Mouse (Mus musculus) neural tube, embryonic 12.5 days (tissue): ENCODE data around the gene Olfr611. TPM values are rescaled to one million over a fixed set of nuclear protein-coding genes. Genes with fewer than 3 reads are reported as not detected.
"Not testable (repeated sequence)": the region's sequence is repeated elsewhere in the genome, so short reads cannot be mapped to it uniquely, and the experiment has no call there.

Source experiments
- ATAC-seq: fragments of 200-750 bp; cut with Nextera tagmentation; 2 replicates; pipeline ENCODE4 v1.8.0; 2017; ENCODE audit warnings: low read depth, mild to moderate bottlenecking, moderate TSS enrichment, moderate library complexity; ENCODE audit not compliant: low FRiP score
- H3K27ac ChIP-seq: fragments of 300-500 bp; sonication (generic); 2 replicates; pipeline ENCODE4 v1.5.1; 2016
- H3K27me3 ChIP-seq: fragments of 300-500 bp; sonication (generic); replicated peaks from 2 replicates; pipeline ENCODE4 v1.6.1; 2016; ENCODE audit warnings: mild to moderate bottlenecking
- H3K36me3 ChIP-seq: fragments of 300-500 bp; sonication (generic); 2 replicates; pipeline ENCODE4 v1.6.1; 2016; ENCODE audit warnings: mild to moderate bottlenecking
- H3K4me1 ChIP-seq: fragments of 300-500 bp; sonication (generic); 2 replicates; pipeline ENCODE4 v1.6.1; 2016
- H3K4me2 ChIP-seq: fragments of 300-500 bp; sonication (generic); replicated peaks from 2 replicates; pipeline ENCODE4 v1.6.1; 2016; ENCODE audit warnings: mild to moderate bottlenecking
- H3K4me3 ChIP-seq: fragments of 300-500 bp; sonication (generic); 2 replicates; pipeline ENCODE4 v1.5.1; 2016
- H3K9ac ChIP-seq: fragments of 300-500 bp; sonication (generic); 2 replicates; pipeline ENCODE4 v1.6.1; 2016; ENCODE audit warnings: mild to moderate bottlenecking
- H3K9me3 ChIP-seq: fragments of 300-500 bp; sonication (generic); 2 replicates; pipeline ENCODE4 v1.6.1; 2016; ENCODE audit warnings: mild to moderate bottlenecking
- WGBS: fragments of 180-500 bp; shearing (Covaris S2); methylation state at CpG from one replicate; pipeline ENCODE4 v1.1.7; 2016; 5-methylcytosine and 5-hydroxymethylcytosine counted together
- polyA plus RNA-seq: library from polyadenylated mRNA; unstranded; fragments of >200 nt; fragmentation: Nextera tagmentation; extraction: Ambion mirVana; gene quantifications from 2 replicates; pipeline ENCODE4 v1.2.1, GENCODE M21; 2016

Gene Olfr611
- not detected in 2 replicates for polyA plus RNA-seq

GRCm38 (mm10) chr7:103520746-103521145 lies at the start of gene Olfr611:
Gene Olfr611, minus strand, starts transcription at chr7:103520846.
- H3K4me2 ChIP-seq, ATAC-seq, H3K36me3 ChIP-seq, H3K9ac ChIP-seq, H3K9me3 ChIP-seq, H3K27ac ChIP-seq, H3K4me3 ChIP-seq, H3K4me1 ChIP-seq, H3K27me3 ChIP-seq: not testable (repeated sequence)
- WGBS: 69% methylated on average over 1 of the region's 1 CpGs

GRCm38 (mm10) chr7:103569043-103569442 lies 48.4 kb upstream of the Olfr611 start, which contains the start of gene Olfr616:
Gene Olfr616, minus strand, starts transcription at chr7:103569143.
- WGBS: 75% methylated on average over 3 of the region's 3 CpGs
- no peak within 1 kb of the TSS for H3K4me2 ChIP-seq

GRCm38 (mm10) chr7:103555779-103556178 lies 35.1 kb upstream of the Olfr611 start, which contains the start of gene Olfr615:
Gene Olfr615, plus strand, starts transcription at chr7:103556079.
- Histone ChIP-seq H3K4me1 (no peaks in the 10 kb centered on the region), H3K9ac (no peak within 1 kb of the TSS), H3K27ac (no peak within 1 kb of the TSS), H3K4me3 (no peak within 1 kb of the TSS), H3K27me3 (no peaks in the 10 kb centered on the region), H3K4me2 (no peak within 1 kb of the TSS), H3K36me3 (no peaks in the 10 kb centered on the region), H3K9me3 (no peaks in the 10 kb centered on the region)
- WGBS: 87% methylated on average over 2 of the region's 2 CpGs
- no peak for ATAC-seq

More at GRCm38 (mm10) chr7:103569043-103569442, 48.4 kb upstream of the Olfr611 start, which contains the start of gene Olfr616:
- Histone ChIP-seq H3K27me3 (no peaks in the 10 kb centered on the region), H3K9ac (no peak within 1 kb of the TSS), H3K4me3 (no peak within 1 kb of the TSS), H3K27ac (no peak within 1 kb of the TSS), H3K36me3 (no peaks in the 10 kb centered on the region), H3K4me1 (no peaks in the 10 kb centered on the region), H3K9me3 (no peaks in the 10 kb centered on the region)
- no peak for ATAC-seq

- no peaks in the 10 kb centered on the region for H3K4me1 ChIP-seq
- 91% methylated on average over 2 of the region's 2 CpGs for WGBS
- ATAC-seq: no peak
- H3K4me2 ChIP-seq: no peak within 1 kb of the TSS
- no peaks in the 10 kb centered on the region for H3K27me3 ChIP-seq
- no peak within 1 kb of the TSS for H3K9ac ChIP-seq
- H3K4me3 ChIP-seq: no peak within 1 kb of the TSS
- H3K27ac ChIP-seq: no peak within 1 kb of the TSS
- H3K36me3 ChIP-seq: no peaks in the 10 kb centered on the region
- no peaks in the 10 kb centered on the region for H3K9me3 ChIP-seq
Observed at GRCm38 (mm10) chr7:103547774-103548173, 27.1 kb upstream of the Olfr611 start, which contains the start of gene Olfr613. Gene Olfr613, plus strand, starts transcription at chr7:103548074.

- not testable (repeated sequence) for H3K36me3 ChIP-seq, H3K27ac ChIP-seq, H3K4me2 ChIP-seq, H3K9me3 ChIP-seq, ATAC-seq, H3K4me1 ChIP-seq, H3K4me3 ChIP-seq, H3K27me3 ChIP-seq, H3K9ac ChIP-seq
- WGBS: 87% methylated on average over 2 of the region's 2 CpGs
Observed at GRCm38 (mm10) chr7:103542617-103543016, 22.0 kb upstream of the Olfr611 start, which contains the start of gene Olfr612. Gene Olfr612, minus strand, starts transcription at chr7:103542717.

GRCm38 (mm10) chr7:103512022-103512421 lies 8.6 kb downstream of the Olfr611 start, which contains the start of gene Olfr610:
Gene Olfr610, minus strand, starts transcription at chr7:103512122.
- whole genome bisulfite sequencing: 83% methylated on average over 2 of the region's 2 CpGs
- Histone ChIP-seq H3K27ac (no peak within 1 kb of the TSS), H3K27me3 (no peaks in the 10 kb centered on the region), H3K36me3 (no peaks in the 10 kb centered on the region), H3K9me3 (no peaks in the 10 kb centered on the region), H3K4me2 (no peak within 1 kb of the TSS), H3K4me3 (no peak within 1 kb of the TSS), H3K9ac (no peak within 1 kb of the TSS), H3K4me1 (no peaks in the 10 kb centered on the region)
- ATAC-seq: no peak

- Histone ChIP-seq H3K9ac (no peak within 1 kb of the TSS), H3K4me1 (no peaks in the 10 kb centered on the region), H3K27me3 (no peaks in the 10 kb centered on the region), H3K36me3 (no peaks in the 10 kb centered on the region), H3K4me3 (no peak within 1 kb of the TSS), H3K9me3 (no peaks in the 10 kb centered on the region), H3K4me2 (no peak within 1 kb of the TSS), H3K27ac (no peak within 1 kb of the TSS)
- ATAC-seq: no peak
- WGBS: 74% methylated on average over 1 of the region's 1 CpGs
Observed at GRCm38 (mm10) chr7:103497962-103498361, 22.7 kb downstream of the Olfr611 start, which contains the start of gene Olfr609. Gene Olfr609, minus strand, starts transcription at chr7:103498062.

GRCm38 (mm10) chr7:103477106-103477505 lies 43.5 kb downstream of the Olfr611 start:
- H3K4me2 ChIP-seq, H3K36me3 ChIP-seq, H3K9ac ChIP-seq, H3K4me3 ChIP-seq, H3K9me3 ChIP-seq, H3K27me3 ChIP-seq, ATAC-seq, H3K4me1 ChIP-seq, H3K27ac ChIP-seq: not testable (repeated sequence)
- 82% methylated on average over 9 of the region's 9 CpGs for WGBS

GRCm38 (mm10) chr7:103469577-103469976 lies 51.1 kb downstream of the Olfr611 start, which contains the start of gene Olfr608:
Gene Olfr608, plus strand, starts transcription at chr7:103469877.
- Histone ChIP-seq H3K27me3 (no peaks in the 10 kb centered on the region), H3K9me3 (no peaks in the 10 kb centered on the region), H3K4me1 (no peaks in the 10 kb centered on the region), H3K4me3 (no peak within 1 kb of the TSS), H3K4me2 (no peak within 1 kb of the TSS), H3K27ac (no peak within 1 kb of the TSS), H3K36me3 (no peaks in the 10 kb centered on the region), H3K9ac (no peak within 1 kb of the TSS)
- no peak for ATAC-seq

Other genes with a start within 250 kb of the Olfr611 start
- not detected in 2 replicates for gene Olfr596, start 215.2 kb downstream of the Olfr611 start, polyA plus RNA-seq
- gene Olfr597, start 204.5 kb downstream of the Olfr611 start, polyA plus RNA-seq: not detected in 2 replicates
- not detected in 2 replicates for gene Olfr598, start 197.3 kb downstream of the Olfr611 start, polyA plus RNA-seq
- gene Olfr599, start 184.9 kb downstream of the Olfr611 start, polyA plus RNA-seq: not detected in 2 replicates
- not detected in 2 replicates for gene Olfr600, start 171.2 kb downstream of the Olfr611 start, polyA plus RNA-seq
- gene Olfr601, start 158.2 kb downstream of the Olfr611 start, polyA plus RNA-seq: not detected in 2 replicates
- not detected in 2 replicates for gene Olfr603, start 134.7 kb downstream of the Olfr611 start, polyA plus RNA-seq
- gene Usp17lc, start 105.8 kb downstream of the Olfr611 start, polyA plus RNA-seq: not detected in 2 replicates
- not detected in 2 replicates for gene Olfr605, start 75.4 kb downstream of the Olfr611 start, polyA plus RNA-seq
- not detected in 2 replicates for gene Olfr606, start 71.8 kb downstream of the Olfr611 start, polyA plus RNA-seq
- not detected in 2 replicates for gene Olfr607, start 56.7 kb downstream of the Olfr611 start, polyA plus RNA-seq
- gene Olfr608, start 51.0 kb downstream of the Olfr611 start, polyA plus RNA-seq: not detected in 2 replicates
- gene Olfr609, start 22.8 kb downstream of the Olfr611 start, polyA plus RNA-seq: not detected in 2 replicates
- gene Olfr610, start 8.7 kb downstream of the Olfr611 start, polyA plus RNA-seq: not detected in 2 replicates
- gene Olfr612, start 21.9 kb upstream of the Olfr611 start, polyA plus RNA-seq: not detected in 2 replicates
- gene Olfr613, start 27.2 kb upstream of the Olfr611 start, polyA plus RNA-seq: not detected in 2 replicates
- gene Olfr615, start 35.2 kb upstream of the Olfr611 start, polyA plus RNA-seq: not detected in 2 replicates
- gene Olfr616, start 48.3 kb upstream of the Olfr611 start, polyA plus RNA-seq: not detected in 2 replicates
- not detected in 2 replicates for gene Olfr617, start 52.2 kb upstream of the Olfr611 start, polyA plus RNA-seq
- not detected in 2 replicates for gene Olfr618, start 69.3 kb upstream of the Olfr611 start, polyA plus RNA-seq
- not detected in 2 replicates for gene Olfr619, start 79.7 kb upstream of the Olfr611 start, polyA plus RNA-seq
- gene Olfr620, start 91.7 kb upstream of the Olfr611 start, polyA plus RNA-seq: not detected in 2 replicates
- not detected in 2 replicates for gene Olfr622, start 121.9 kb upstream of the Olfr611 start, polyA plus RNA-seq
- not detected in 2 replicates for gene Olfr623, start 142.9 kb upstream of the Olfr611 start, polyA plus RNA-seq
- gene Olfr624, start 150.3 kb upstream of the Olfr611 start, polyA plus RNA-seq: not detected in 2 replicates
- gene Olfr625-ps1, start 161.9 kb upstream of the Olfr611 start, polyA plus RNA-seq: not detected in 2 replicates
- gene Olfr243, start 193.8 kb upstream of the Olfr611 start, polyA plus RNA-seq: not detected in 2 replicates
- not detected in 2 replicates for gene Olfr628, start 209.5 kb upstream of the Olfr611 start, polyA plus RNA-seq
- not detected in 2 replicates for gene Olfr629, start 224.1 kb upstream of the Olfr611 start, polyA plus RNA-seq
- not detected in 2 replicates for gene Olfr630, start 236.5 kb upstream of the Olfr611 start, polyA plus RNA-seq